Mouse (Mus musculus) stomach, postnatal 0 days (tissue): ENCODE measurements around the gene Veph1.

ENCODE experiments used
- CTCF ChIP-seq: IDR thresholded peaks from 2 replicates; pipeline ENCODE4 v1.5.1; 2016; ENCODE audit warnings: antibody characterized with exemption, low read depth, mild to moderate bottlenecking, moderate library complexity
- EP300 ChIP-seq: optimal IDR thresholded peaks from 2 replicates; pipeline ENCODE3; 2016; ENCODE audit warnings: antibody characterized with exemption

GRCm38 (mm10) chr3:66165026-66165425 is 131.6 kb downstream of the Veph1 start:
- TF ChIP-seq EP300 = no peak
- no peak for TF ChIP-seq CTCF
